Mouse (Mus musculus): ENCODE data around the gene Fosl1.

DNA sequence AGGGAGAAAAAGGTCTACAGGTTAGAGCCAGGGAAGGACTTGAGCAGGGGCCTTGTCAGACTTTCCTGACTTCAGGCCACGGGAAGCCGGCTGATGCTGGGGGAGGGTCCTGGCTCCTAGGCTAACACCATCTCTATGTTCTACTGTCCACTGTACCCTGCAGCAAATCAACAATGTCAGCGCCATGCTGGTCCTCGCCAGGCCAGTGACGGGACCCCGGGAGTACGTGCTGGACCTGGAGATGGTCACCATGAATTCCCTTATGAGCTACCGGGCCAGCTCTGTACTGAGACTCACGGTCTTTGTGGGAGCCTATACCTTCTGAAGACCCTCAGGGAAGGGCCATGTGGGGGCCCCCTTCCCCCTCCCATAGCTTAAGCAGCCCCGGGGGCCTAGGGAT, 34.1 kb downstream of the Fosl1 start:
- no peak for TF ChIP-seq POLR2A (IDR thresholded peaks at IDR 0.05; ENCODE audit: insufficient read depth, low read depth, low read length)
- TF ChIP-seq CTCF (IDR thresholded peaks at IDR 0.05; ENCODE audit: insufficient read depth, low read depth, low read length): no peak

All from olfactory bulb, adult 2 months (tissue).